Mouse (Mus musculus): ENCODE measurements at regions not wholly inside any gene's neighbourhood (a gene's known extent, or its start where the extent isn't known, plus 50 kb on each side); places are given as distances from the start of the nearest gene placed in this dataset.

DNA sequence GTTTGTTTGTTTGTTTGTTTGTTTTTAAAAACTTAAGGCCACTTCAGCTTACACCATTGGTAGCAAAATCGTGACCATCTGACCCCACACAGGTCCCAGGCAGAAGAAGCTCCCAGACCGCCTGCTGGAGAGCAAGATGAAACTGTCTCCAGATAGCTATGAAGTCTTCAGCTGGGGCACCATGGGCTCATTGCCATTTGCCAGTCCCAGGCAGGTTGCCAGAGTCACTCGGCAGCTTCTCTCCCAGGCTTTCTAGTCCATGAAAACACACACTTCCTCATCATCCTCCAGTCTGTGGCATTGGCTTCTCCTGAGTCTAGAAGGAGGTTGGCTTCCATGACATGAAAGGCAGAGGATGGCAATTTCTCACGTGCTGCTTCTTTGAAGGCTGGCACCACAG lies 293.5 kb upstream of the N4bp1 start:
- Histone ChIP-seq H3K27me3 (ENCODE audit: control insufficient read depth in 1 of 2, insufficient read depth in 2 of 2, low read length in 2 of 2) (no peaks in the 10 kb centered on the region), H3K27ac (ENCODE audit: control insufficient read depth, low read depth, low read length) (no peak overlapping the region), H3K9ac (ENCODE audit: control insufficient read depth, low read depth, low read length, poor library complexity, severe bottlenecking) (no peak overlapping the region), H3K9me3 (replicated peaks; ENCODE audit: insufficient read depth, low read length) (no peaks in the 10 kb centered on the region), H3K4me3 (ENCODE audit: control insufficient read depth in 1 of 2, insufficient read depth in 1 of 2, low read depth in 2 of 2, low read length in 2 of 2) (no peak overlapping the region), H3K4me1 (ENCODE audit: control insufficient read depth in 1 of 2, insufficient read depth in 2 of 2, low read length in 2 of 2) (no peaks in the 10 kb centered on the region), H3K36me3 (ENCODE audit: control insufficient read depth in 1 of 2, insufficient read depth in 2 of 2, low read length in 2 of 2) (no peaks in the 10 kb centered on the region), H3K79me2 (ENCODE audit: control insufficient read depth, insufficient read depth, low read length, poor library complexity) (no peaks in the 10 kb centered on the region)
- DNase-seq (ENCODE audit: low read depth, low spot score): no peak
- TF ChIP-seq POLR2AphosphoS5 (IDR thresholded peaks at IDR 0.05; ENCODE audit: borderline replicate concordance, low read depth, low read length) (no peak), ZNF384 (IDR thresholded peaks at IDR 0.05; ENCODE audit: low read depth, low read length) (no peak), TCF12 (IDR thresholded peaks at IDR 0.05; ENCODE audit: low read depth, low read length) (no peak), RAD21 (IDR thresholded peaks at IDR 0.05; ENCODE audit: low read depth, low read length) (no peak)

DNA sequence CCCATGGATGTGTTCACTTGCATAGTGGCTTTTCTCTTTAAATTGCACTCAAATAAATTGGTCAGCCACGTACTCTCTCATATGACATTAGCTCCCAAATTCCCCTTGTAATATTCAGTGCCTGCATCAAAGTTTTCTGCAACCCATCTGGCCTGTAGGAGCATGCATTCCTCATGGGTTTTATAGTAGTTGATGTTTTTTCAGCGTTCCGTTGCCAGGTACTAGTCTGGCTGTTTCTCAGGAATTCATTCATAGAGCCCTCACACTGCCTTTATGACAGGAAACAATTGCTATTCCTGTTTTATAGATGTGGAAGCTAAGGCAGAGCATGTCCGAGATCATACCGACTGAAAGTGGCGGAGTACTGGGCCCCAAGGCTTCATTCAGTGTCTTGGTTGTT lies 292.6 kb upstream of the N4bp1 start:
- Histone ChIP-seq H3K36me3 (ENCODE audit: control insufficient read depth in 1 of 2, insufficient read depth in 2 of 2, low read length in 2 of 2) (no peaks in the 10 kb centered on the region), H3K27me3 (ENCODE audit: control insufficient read depth in 1 of 2, insufficient read depth in 2 of 2, low read length in 2 of 2) (no peaks in the 10 kb centered on the region)
- no peak for DNase-seq (ENCODE audit: low read depth, low spot score)

DNA sequence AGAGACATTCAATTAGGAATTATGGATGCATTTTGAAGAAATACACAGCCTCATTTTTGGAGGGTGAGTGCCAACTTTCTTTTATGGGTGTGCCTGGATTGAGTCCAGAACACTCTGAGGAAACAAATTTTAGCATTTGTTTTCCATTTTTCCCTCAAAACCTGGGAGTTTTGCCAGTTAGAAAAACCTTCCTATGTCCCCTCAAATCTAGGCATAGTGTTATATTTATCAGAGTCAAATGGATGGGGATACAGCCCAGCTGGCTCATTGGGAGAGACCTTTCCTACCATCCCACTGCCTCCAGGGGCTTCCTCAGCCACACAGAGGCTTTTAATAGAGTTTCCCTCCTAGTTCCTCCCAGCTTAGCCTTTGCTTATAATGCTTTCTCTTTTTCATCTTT lies 290.0 kb upstream of the N4bp1 start:
- no peak overlapping the region for H3K4me3 ChIP-seq (ENCODE audit: control insufficient read depth in 1 of 2, insufficient read depth in 1 of 2, low read depth in 2 of 2, low read length in 2 of 2)

More for the DNA sequence above, 292.6 kb upstream of the N4bp1 start:
- no peak overlapping the region for H3K9ac ChIP-seq (ENCODE audit: control insufficient read depth, low read depth, low read length, poor library complexity, severe bottlenecking)
- no peaks in the 10 kb centered on the region for H3K79me2 ChIP-seq (ENCODE audit: control insufficient read depth, insufficient read depth, low read length, poor library complexity)
- no peak overlapping the region for H3K27ac ChIP-seq (ENCODE audit: control insufficient read depth, low read depth, low read length)
- no peak overlapping the region for H3K4me3 ChIP-seq (ENCODE audit: control insufficient read depth in 1 of 2, insufficient read depth in 1 of 2, low read depth in 2 of 2, low read length in 2 of 2)
- H3K4me1 ChIP-seq (ENCODE audit: control insufficient read depth in 1 of 2, insufficient read depth in 2 of 2, low read length in 2 of 2): no peaks in the 10 kb centered on the region
- no peak for TF ChIP-seq TBP (IDR thresholded peaks at IDR 0.05; ENCODE audit: low read depth, low read length)
- no peaks in the 10 kb centered on the region for H3K9me3 ChIP-seq (replicated peaks; ENCODE audit: insufficient read depth, low read length)

DNA sequence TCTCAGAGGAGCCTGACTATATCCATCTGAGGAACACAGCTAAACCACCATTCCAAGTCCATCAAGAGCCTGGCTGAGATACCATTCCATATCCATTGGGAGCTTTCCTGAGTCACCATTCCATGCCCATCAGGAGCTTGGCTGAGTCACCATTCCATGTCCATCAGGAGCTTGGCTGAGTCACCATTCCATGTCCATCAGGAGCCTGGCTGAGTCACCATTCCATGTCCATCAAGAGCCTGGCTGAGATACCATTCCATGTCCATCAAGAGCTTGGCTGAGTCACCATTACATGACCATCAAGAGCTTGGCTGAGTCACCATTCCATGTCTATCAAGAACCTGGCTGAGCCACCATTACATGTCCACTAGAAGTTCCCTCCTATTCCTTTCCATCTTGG lies 288.7 kb upstream of the N4bp1 start:
- Histone ChIP-seq H3K27me3 (ENCODE audit: control insufficient read depth in 1 of 2, insufficient read depth in 2 of 2, low read length in 2 of 2) (no peaks in the 10 kb centered on the region), H3K4me3 (ENCODE audit: control insufficient read depth in 1 of 2, insufficient read depth in 1 of 2, low read depth in 2 of 2, low read length in 2 of 2) (no peak overlapping the region), H3K36me3 (ENCODE audit: control insufficient read depth in 1 of 2, insufficient read depth in 2 of 2, low read length in 2 of 2) (no peaks in the 10 kb centered on the region), H3K9ac (ENCODE audit: control insufficient read depth, low read depth, low read length, poor library complexity, severe bottlenecking) (no peak overlapping the region), H3K27ac (ENCODE audit: control insufficient read depth, low read depth, low read length) (no peak overlapping the region), H3K4me1 (ENCODE audit: control insufficient read depth in 1 of 2, insufficient read depth in 2 of 2, low read length in 2 of 2) (no peaks in the 10 kb centered on the region), H3K79me2 (ENCODE audit: control insufficient read depth, insufficient read depth, low read length, poor library complexity) (no peaks in the 10 kb centered on the region), H3K9me3 (replicated peaks; ENCODE audit: insufficient read depth, low read length) (no peaks in the 10 kb centered on the region)
- DNase-seq (ENCODE audit: low read depth, low spot score): no peak
- TF ChIP-seq EP300 (IDR thresholded peaks at IDR 0.05; ENCODE audit: low read depth in 1 of 2, low read length in 2 of 2): no peak
- TF ChIP-seq CHD1 (IDR thresholded peaks at IDR 0.05; ENCODE audit: low read depth, low read length): no peak
- TF ChIP-seq GATA1 (IDR thresholded peaks at IDR 0.05; ENCODE audit: low read depth, low read length): no peak
- TF ChIP-seq SIN3A (IDR thresholded peaks at IDR 0.05; ENCODE audit: low read length): no peak
- TF ChIP-seq JUND (IDR thresholded peaks at IDR 0.05; ENCODE audit: low read depth, low read length): no peak
- no peak for TF ChIP-seq GABPA (IDR thresholded peaks at IDR 0.05; ENCODE audit: low read depth, low read length)
- TF ChIP-seq POLR2AphosphoS2 (IDR thresholded peaks at IDR 0.05; ENCODE audit: low read length): no peak
- no peak for TF ChIP-seq MAX (IDR thresholded peaks at IDR 0.05; ENCODE audit: low read length)
- no peak for TF ChIP-seq SMC3 (IDR thresholded peaks at IDR 0.05; ENCODE audit: low read depth, low read length)
- TF ChIP-seq ZKSCAN1 (IDR thresholded peaks at IDR 0.05; ENCODE audit: low read depth, low read length): no peak
- TF ChIP-seq E2F4 (IDR thresholded peaks at IDR 0.05; ENCODE audit: borderline replicate concordance, low read depth, low read length): no peak
- no peak for TF ChIP-seq RAD21 (IDR thresholded peaks at IDR 0.05; ENCODE audit: low read depth, low read length)
- TF ChIP-seq CTCF (IDR thresholded peaks at IDR 0.05 in 2 of 3, conservative IDR thresholded peaks at IDR 0.05 in 1 of 3; ENCODE audit: control insufficient read depth in 1 of 3, insufficient read depth in 1 of 3, low read depth in 2 of 3, low read length in 3 of 3, poor library complexity in 1 of 3, severe bottlenecking in 1 of 3): no peak
- no peak for TF ChIP-seq POLR2AphosphoS5 (IDR thresholded peaks at IDR 0.05; ENCODE audit: borderline replicate concordance, low read depth, low read length)
- TF ChIP-seq TAL1 (IDR thresholded peaks at IDR 0.05; ENCODE audit: low read length): no peak
- no peak for TF ChIP-seq HCFC1 (IDR thresholded peaks at IDR 0.05; ENCODE audit: low read depth, low read length)

More for the DNA sequence above, 290.0 kb upstream of the N4bp1 start:
- H3K4me1 ChIP-seq (ENCODE audit: control insufficient read depth in 1 of 2, insufficient read depth in 2 of 2, low read length in 2 of 2): no peaks in the 10 kb centered on the region
- TF ChIP-seq SIN3A (IDR thresholded peaks at IDR 0.05; ENCODE audit: low read length) (no peak), KAT2A (conservative IDR thresholded peaks at IDR 0.05; ENCODE audit: low read depth, low read length) (no peak), TBP (IDR thresholded peaks at IDR 0.05; ENCODE audit: low read depth, low read length) (no peak), MXI1 (IDR thresholded peaks at IDR 0.05; ENCODE audit: low read depth, low read length) (no peak), MYB (IDR thresholded peaks at IDR 0.05; ENCODE audit: low read depth, low read length) (no peak), POLR2A (IDR thresholded peaks at IDR 0.05; ENCODE audit: control insufficient read depth in 1 of 2, insufficient read depth in 1 of 2, low read depth in 1 of 2, low read length in 2 of 2, poor library complexity in 1 of 2) (no peak), ZMIZ1 (IDR thresholded peaks at IDR 0.05; ENCODE audit: low read depth, low read length) (no peak), MAX (IDR thresholded peaks at IDR 0.05; ENCODE audit: low read length) (no peak), POLR2AphosphoS5 (IDR thresholded peaks at IDR 0.05; ENCODE audit: borderline replicate concordance, low read depth, low read length) (no peak), EP300 (IDR thresholded peaks at IDR 0.05; ENCODE audit: low read depth in 1 of 2, low read length in 2 of 2) (no peak)
- H3K27ac ChIP-seq (ENCODE audit: control insufficient read depth, low read depth, low read length): no peak overlapping the region
- no peak for DNase-seq (ENCODE audit: low read depth, low spot score)
- no peak overlapping the region for H3K9ac ChIP-seq (ENCODE audit: control insufficient read depth, low read depth, low read length, poor library complexity, severe bottlenecking)
- no peaks in the 10 kb centered on the region for H3K27me3 ChIP-seq (ENCODE audit: control insufficient read depth in 1 of 2, insufficient read depth in 2 of 2, low read length in 2 of 2)
- H3K9me3 ChIP-seq (replicated peaks; ENCODE audit: insufficient read depth, low read length): no peaks in the 10 kb centered on the region
- no peaks in the 10 kb centered on the region for H3K36me3 ChIP-seq (ENCODE audit: control insufficient read depth in 1 of 2, insufficient read depth in 2 of 2, low read length in 2 of 2)
- no peaks in the 10 kb centered on the region for H3K79me2 ChIP-seq (ENCODE audit: control insufficient read depth, insufficient read depth, low read length, poor library complexity)
